Mouse (Mus musculus): ENCODE results near the gene Ccdc47.

The Ccdc47 gene

GRCm38 (mm10) chr11:106160841-106161721, 55.1 kb downstream of the Ccdc47 start, which contains the start of the genes Gm10840 and Limd2:
Gene Gm10840, plus strand, starts transcription at chr11:106160850.
Gene Limd2, minus strand, starts transcription at chr11:106160860.
- DNase-seq (ENCODE audit: extremely low spot score): no peak

DNA sequence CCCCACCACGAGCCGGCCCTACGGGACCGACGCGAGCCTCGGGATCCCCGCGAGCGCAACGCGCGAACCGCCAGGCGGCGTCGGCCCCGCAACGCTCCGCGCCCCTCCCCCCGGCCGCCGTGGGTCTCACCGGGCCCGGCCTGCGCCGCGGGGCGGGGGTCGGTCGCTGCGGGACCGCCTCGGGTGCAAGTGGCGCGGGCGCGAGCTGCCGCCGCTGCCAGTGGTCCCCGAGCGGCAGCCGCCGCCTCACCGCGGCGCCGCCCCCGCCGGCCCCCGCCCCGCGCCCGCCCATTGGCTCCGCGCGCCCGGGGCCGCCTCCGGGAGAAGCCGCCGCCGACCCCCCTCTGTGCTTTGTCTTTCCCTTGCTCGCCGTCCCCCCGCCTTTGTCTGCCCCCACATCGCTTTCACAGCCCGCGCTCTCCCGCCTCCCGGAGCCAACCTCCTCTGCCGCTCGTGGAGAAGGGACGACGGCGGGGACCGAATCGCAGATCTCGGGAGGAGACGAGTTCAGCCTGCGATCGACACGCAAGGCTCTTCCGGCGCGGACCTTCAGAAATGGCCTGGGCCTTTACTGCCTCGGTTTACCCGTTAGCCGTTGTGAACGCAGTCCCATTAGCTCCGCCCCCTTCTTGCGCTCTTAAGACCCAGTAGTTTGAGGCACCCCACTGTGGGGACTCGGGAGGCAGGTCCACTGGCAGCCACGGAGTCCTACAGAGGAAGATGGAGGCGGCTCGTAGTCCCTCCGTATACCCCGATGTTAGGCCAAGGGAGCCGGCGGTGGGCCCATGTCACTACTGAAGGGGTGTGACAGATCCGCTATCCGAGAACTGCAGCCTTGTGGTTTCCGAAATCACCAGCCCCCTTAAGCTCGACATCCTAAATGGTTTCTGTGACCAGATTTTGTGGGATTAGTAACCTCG, 56.0 kb downstream of the Ccdc47 start:
- DNase-seq (ENCODE audit: extremely low spot score): peak; percentile 82

DNA sequence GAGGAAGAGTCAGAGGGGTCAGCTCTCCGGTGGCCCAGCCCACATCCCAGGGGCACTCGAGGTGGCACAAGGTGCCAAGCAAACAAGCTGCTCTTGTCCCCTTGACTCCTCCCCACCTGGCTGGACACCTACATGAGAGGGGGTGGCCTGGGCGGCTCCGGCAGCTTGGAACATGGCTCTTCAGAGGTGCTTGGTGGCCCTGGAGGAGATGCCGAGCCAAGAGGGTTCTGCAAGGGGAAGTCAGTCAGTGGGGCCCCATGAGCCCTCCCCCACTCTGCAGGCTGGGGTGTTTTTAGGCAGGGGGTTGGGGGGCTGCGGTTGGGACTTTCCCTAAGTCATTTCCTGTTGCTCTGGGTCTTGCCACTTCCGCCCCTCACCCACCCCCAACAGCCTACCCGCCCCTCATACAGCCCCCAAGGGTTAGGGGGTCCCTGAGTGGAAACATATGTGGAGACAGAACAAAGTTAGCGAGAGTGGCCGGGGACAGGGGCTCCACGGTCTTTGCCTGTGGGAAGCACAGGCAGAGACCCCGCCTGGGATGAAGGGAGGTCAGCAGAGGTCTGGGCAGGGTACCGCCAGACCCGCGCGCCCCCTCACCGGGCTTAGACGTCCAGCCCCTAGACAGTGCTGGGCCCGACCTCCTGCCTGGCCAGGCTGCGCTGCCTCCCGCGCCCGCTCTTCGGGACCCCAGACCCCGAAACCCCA, 56.8 kb downstream of the Ccdc47 start:
- peak; percentile 74 for DNase-seq (ENCODE audit: extremely low spot score)

GRCm38 (mm10) chr11:106158930-106159215, 57.3 kb downstream of the Ccdc47 start:
- no peak for DNase-seq (ENCODE audit: extremely low spot score)

- no peak for DNase-seq (ENCODE audit: extremely low spot score)
Observed at GRCm38 (mm10) chr11:106158081-106158929, 57.8 kb downstream of the Ccdc47 start.

- DNase-seq (ENCODE audit: extremely low spot score): no peak
Observed at GRCm38 (mm10) chr11:106157154-106157553, 59.0 kb downstream of the Ccdc47 start.

- DNase-seq (ENCODE audit: extremely low spot score): no peak
Observed at GRCm38 (mm10) chr11:106156257-106156656, 59.9 kb downstream of the Ccdc47 start.

DNA sequence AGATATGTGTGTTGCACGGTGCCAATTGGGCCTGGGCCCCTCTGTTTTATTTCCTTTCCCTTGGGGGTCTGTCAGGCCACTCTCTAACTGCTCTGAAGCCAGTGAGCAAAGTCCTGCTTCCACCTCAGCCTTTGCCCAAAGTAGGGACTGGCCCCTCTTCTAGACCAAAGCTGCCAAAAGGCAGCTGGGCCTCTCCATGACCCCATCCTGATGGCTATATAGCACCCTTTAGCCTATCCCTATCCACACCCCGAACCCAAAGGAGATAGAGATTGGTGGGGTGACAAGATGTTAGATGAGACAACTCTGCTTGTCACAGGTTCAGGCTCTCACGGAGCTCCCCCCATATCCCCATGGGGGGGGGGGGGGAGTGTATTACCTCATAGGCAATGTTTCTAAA, 60.4 kb downstream of the Ccdc47 start:
- no peak for DNase-seq (ENCODE audit: extremely low spot score)

GRCm38 (mm10) chr11:106154770-106155169, 61.4 kb downstream of the Ccdc47 start:
- DNase-seq (ENCODE audit: extremely low spot score): no peak

DNA sequence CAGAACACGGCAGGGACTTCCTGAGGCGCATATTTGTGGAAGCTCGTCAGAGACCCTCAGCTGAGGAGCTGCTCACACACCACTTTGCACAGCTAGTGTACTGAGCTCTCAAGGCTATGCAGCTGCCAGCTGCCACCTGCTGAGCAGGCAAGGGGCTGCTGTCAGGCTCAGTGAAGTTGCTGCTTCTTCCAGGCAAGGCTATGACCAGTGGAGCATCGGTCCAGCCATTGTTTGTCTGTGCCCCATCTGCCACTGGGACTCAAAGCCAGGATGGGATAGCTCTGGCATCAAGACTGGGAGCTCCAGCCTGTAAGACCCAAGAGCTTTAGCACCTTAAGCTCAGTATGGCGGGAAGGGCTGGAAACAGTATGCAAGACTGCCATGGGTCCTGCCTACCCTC, 62.1 kb downstream of the Ccdc47 start:
- no peak for DNase-seq (ENCODE audit: extremely low spot score)

GRCm38 (mm10) chr11:106152132-106152531, 64.0 kb downstream of the Ccdc47 start:
- DNase-seq (ENCODE audit: extremely low spot score): no peak

DNA sequence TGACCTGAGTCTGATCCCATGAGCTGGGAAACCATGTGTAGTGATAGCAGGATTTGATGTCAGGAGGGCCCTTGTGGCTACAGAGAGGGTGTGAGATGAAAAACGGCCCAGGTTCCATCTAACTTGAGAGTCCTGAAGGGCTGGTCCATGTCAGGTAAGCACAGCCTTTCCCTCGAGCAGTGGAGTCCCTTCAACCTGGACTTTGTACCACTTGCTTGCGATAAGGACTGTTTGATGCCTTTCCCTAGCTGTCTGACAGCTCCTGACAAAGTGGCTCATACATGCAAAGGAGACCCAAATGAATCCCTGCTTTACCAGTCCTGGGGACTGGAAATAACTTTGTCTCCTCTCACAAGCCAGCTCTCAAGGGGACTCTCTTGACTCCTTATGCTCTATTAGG, 64.9 kb downstream of the Ccdc47 start:
- DNase-seq (ENCODE audit: extremely low spot score): no peak
